Mouse (Mus musculus) cerebellum, adult 2 months (tissue): Measurements from ENCODE around the gene Etl4.

Experiments
- CTCF ChIP-seq: fragments of 200-500 bp; IDR thresholded peaks from 2 replicates; pipeline ENCODE4 v1.5.1; 2011; ENCODE audit warnings: low read depth, mild to moderate bottlenecking, control low read depth, low read length, moderate library complexity, borderline replicate concordance; ENCODE audit not compliant: insufficient read depth
- POLR2A ChIP-seq: fragments of 200-500 bp; IDR thresholded peaks from 2 replicates; pipeline ENCODE4 v1.6.1; 2011; ENCODE audit warnings: low read length, control low read depth, borderline replicate concordance; ENCODE audit not compliant: insufficient read depth

GRCm38 (mm10) chr2:20404395-20404794, 494.8 kb downstream of the Etl4 start:
- TF ChIP-seq POLR2A (no peak), CTCF (no peak)
